ENCODE assay signal across 14 mouse cellular contexts in genomic region chr5:45515151-45515743, GRCm38 (mm10).
"Had no signal": no experiment of that assay in that cellular context is flagged by ENCODE, and none has a peak within 500 bp of the region (broad histone marks: within the 10 kb centered on the region; RNA-seq: fewer than 3 reads in every experiment).

No protein-coding gene starts in this region.

- H3K4me2 ChIP-seq: limb, embryonic 13.5 days; liver, embryonic 15.5 days; midbrain, embryonic 11.5 days had no signal

- H3K27me3 ChIP-seq: limb, embryonic 13.5 days; liver, embryonic 15.5 days had no signal

- H3K4me3 ChIP-seq: limb, embryonic 10.5 days; limb, embryonic 13.5 days; liver, embryonic 15.5 days had no signal

- DNase-seq: liver; lung, adult 2 months; lung, postnatal 14 days; lung, postnatal 4 days; midbrain, embryonic 14.5 days; thymus, adult 18-20 months; thymus, postnatal 36 days had no signal

- H3K9ac ChIP-seq: limb, embryonic 13.5 days; liver, embryonic 15.5 days had no signal

- ATAC-seq: inflammation-experienced regulatory T-cells, adult 6 months; intestine, embryonic 16.5 days had no signal

- H3K27ac ChIP-seq: kidney, postnatal 0 days; limb, embryonic 10.5 days; limb, embryonic 13.5 days; liver, embryonic 15.5 days had no signal

- H3K9me3 ChIP-seq: limb, embryonic 10.5 days; limb, embryonic 13.5 days; liver, embryonic 15.5 days had no signal
